Mouse (Mus musculus): ENCODE measurements around the gene Gm9008. TPM values are rescaled to one million over a fixed set of nuclear protein-coding genes. Genes with fewer than 3 reads are reported as not detected.

The Gm9008 gene
- polyA plus RNA-seq (2012; rRNA removed), result 0.05 and 0.06 TPM in 2 replicates

GRCm38 (mm10) chr6:76497054-76497835 lies at the start of gene Gm9008:
Gene Gm9008, minus strand, starts transcription at chr6:76497784.

Measured in central nervous system, embryonic 18 days (tissue).